Mouse (Mus musculus) frontal cortex, postnatal 36 days (tissue): ENCODE results near the gene Stx6.
A peak's percentile ranks its signal among the peaks of the same experiment; 100 is the strongest.

Experiments
- DNase-seq, 2 experiments: peaks; one replicate each; pipeline ENCODE4 v3.0.0; 2022; ENCODE audit warnings: low spot score in 2 of 2

Gene Stx6

GRCm38 (mm10) chr1:155158141-155158969, at the start of gene Stx6:
TSS of gene Stx6 (plus strand) at chr1:155158715.
- DNase-seq, result peak; percentile 97

GRCm38 (mm10) chr1:155109387-155110350, 48.8 kb upstream of the Stx6 start:
- no peak for DNase-seq

- no peak for DNase-seq
Measured at GRCm38 (mm10) chr1:155111491-155111890, 47.0 kb upstream of the Stx6 start.

GRCm38 (mm10) chr1:155112118-155112517, 46.4 kb upstream of the Stx6 start:
- no peak for DNase-seq

DNA sequence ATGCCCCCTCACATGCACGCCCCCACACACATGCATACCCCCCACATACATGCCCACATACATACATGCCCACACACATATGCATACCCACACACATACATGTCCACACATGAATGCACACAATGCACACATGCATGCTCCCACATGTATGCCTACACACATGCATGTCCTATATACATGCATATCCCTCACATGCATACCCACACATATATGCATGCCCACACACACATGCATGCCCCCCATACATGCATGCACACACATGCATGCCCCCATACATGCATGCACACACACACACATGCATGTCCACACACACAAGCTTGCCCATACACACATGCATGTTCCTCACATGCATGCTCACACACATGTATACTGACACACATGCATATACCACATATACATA, 45.6 kb upstream of the Stx6 start:
- DNase-seq, result no peak

DNA sequence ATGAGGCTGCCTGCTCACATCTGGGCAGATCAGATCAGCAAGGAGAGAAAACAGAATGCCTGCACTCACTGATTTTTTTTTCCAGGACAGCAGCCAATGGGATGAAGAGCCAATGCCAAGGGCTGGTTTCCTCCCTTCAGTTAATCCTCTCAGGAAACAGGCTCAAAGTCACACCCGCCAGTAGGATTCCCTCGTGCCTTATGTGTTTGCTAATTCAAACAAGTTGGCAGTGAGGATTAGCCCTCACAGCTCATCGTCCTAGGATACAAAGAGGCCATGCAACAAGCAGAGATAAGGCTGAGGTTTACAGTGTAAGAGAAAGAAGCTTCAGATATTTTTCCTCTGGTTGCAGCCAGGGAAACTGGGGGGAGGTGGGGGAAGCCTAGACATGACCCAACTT, 44.6 kb upstream of the Stx6 start:
- DNase-seq, result no peak

GRCm38 (mm10) chr1:155119719-155120118, 38.8 kb upstream of the Stx6 start:
- DNase-seq, result no peak

GRCm38 (mm10) chr1:155121977-155122939, 36.3 kb upstream of the Stx6 start:
- peak; percentile 40 to 41 for DNase-seq

DNA sequence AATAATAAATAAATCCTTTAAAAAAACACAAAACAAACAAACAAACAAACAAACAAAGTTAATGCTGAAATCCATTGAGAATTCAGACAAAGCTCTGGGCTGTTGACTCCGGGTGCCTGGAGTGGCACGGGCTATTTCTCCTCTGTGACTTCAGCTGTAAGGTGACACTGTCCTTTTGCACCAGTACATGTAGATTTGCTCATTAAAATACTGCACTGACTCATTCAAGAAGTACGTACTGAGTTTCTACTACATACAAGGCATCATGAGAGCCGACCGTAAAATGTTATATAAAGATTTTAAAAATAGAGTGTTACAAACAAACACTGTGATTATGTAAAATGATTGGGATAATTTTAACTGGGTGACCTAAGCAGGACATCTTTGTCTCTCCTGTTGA, 34.1 kb upstream of the Stx6 start:
- no peak for DNase-seq

DNA sequence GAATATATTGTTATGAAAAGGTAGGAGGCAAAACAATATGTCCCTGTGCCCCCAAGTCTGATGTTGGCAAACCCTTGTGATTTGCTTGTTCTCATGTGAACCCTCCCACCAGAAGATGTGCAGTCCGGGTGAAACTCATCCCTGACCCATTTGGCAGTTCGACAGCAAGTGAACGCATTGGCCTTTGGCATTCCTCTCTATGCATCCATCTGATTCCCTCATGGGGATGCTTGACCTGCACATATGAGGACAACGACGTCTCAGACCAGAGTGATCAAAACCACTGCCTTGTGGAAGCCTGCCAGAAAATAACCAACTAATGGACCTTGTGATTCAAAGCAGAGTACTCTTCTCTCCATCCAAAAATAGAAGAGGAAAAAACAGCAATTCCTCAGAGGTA, 31.8 kb upstream of the Stx6 start:
- no peak for DNase-seq

DNA sequence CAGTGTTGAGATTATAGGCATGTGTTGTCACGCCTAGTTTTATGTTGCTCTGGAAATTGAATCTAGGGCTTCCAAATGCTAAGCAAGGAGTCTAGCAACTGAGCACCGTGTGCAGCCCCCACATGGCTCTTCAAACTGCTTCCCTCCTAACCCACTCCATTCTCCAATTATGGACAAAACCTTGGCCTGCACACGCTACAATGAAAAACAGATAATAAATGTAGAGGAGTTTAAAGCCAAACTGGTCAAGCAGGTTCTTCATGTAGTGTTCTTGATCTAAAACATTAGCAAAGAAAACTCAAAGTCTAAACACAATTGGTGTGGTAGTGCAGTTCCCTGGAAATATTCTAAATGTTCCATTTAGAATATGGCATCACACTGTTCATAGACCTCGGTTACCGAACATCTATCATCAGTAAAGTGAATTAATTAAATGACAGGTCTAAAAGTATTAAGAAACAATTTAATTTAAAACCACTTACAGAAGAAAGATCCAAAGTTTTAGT, 31.0 kb upstream of the Stx6 start:
- DNase-seq, result no peak

DNA sequence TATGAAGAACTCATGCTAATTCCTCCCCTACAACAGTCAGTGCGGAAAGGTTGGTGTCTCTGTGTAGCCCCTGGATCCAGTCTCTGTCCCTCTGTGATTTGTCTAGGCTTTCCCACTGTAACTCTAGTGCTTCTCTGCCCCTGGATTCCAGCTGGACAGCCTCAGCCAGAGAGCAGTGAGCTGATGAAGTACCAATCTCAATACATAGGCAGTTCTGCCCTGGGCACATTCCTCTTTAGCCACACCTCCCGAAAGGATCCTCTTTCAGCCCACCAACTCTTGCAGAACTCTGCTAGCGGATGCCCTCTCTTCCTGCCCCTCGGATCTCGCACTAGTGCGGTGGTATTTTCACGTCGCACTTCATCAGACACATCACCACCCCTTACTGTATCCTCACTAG, 23.6 kb upstream of the Stx6 start:
- no peak for DNase-seq

DNA sequence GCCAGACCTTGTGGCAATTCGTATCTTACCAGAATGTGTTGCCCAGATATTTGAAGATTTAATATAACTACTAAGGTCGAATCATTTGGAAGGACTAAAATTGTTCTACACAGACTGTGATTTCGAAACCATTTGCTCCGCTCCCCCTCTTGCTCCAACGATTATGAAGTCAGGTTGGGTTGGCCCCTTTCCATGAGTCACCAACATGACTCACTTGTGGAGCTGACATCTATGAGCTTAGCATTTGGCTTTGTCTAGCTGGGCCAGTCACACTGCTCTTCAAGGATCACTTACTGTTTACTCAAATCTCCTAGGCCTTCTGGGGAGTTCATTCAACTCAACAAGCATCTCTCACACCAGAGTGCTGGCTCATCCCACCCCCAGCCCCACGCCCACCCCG, 19.7 kb upstream of the Stx6 start:
- no peak for DNase-seq

- peak; percentile 43 to 72 for DNase-seq
Measured at GRCm38 (mm10) chr1:155140076-155140475, 18.4 kb upstream of the Stx6 start.

GRCm38 (mm10) chr1:155145620-155146019, 12.9 kb upstream of the Stx6 start:
- DNase-seq, result no peak

GRCm38 (mm10) chr1:155146572-155146980, 11.9 kb upstream of the Stx6 start, which contains the start of gene Mr1:
TSS of gene Mr1 (minus strand) at chr1:155146814.
- no peak for DNase-seq

GRCm38 (mm10) chr1:155147228-155147627, 11.3 kb upstream of the Stx6 start:
- DNase-seq, result no peak

DNA sequence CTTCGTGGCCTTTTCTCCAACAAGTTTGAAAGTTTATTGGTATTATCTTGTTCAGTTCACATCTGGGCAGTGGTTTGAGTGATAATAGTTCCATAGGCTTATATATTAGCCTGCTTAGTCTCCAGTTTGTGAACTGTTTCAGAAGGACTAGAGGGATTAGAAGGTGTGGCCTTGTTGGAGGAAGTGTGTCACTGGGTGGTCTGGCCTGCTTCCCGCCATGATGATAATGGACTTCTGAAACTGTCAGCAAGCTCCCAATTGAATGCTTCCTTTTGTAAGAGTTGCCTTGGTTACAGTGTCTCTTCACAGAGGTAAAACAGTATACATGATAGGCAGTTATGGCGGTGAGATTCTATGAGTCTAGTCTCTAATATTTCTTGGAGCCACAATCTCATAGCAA, 9.1 kb upstream of the Stx6 start:
- no peak for DNase-seq

GRCm38 (mm10) chr1:155150821-155151220, 7.7 kb upstream of the Stx6 start:
- no peak for DNase-seq

DNA sequence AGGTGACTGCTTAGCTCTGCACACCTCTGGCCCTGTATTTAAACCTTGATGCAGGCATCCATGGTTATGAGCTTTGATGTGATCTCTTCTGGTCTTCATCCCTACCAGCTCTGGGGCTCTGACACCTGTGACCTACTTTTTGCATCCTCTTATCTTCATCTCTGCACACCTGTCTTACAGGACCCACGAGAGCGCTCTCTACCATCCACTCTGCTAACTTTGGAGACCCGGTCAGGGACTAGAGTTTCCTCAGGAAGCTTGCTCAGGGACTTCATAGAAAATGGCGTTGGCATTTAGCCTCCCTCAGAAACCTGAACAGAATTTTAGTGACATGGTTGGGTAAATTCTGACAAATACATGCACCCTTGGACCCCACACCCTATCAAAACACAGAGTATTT, 4.6 kb upstream of the Stx6 start:
- DNase-seq, result no peak

GRCm38 (mm10) chr1:155158970-155159484, 512 bp downstream of the Stx6 start:
- DNase-seq, result peak; percentile 45 to 48
